Mouse (Mus musculus) stomach, embryonic 15.5 days (tissue): ENCODE data around the gene Slc4a5. TPM values are rescaled to one million over a fixed set of nuclear protein-coding genes. Genes with fewer than 3 reads are reported as not detected.

Experiments used
- ATAC-seq: fragments of 200-750 bp; cut with Nextera tagmentation; 2 replicates; pipeline ENCODE4 v1.8.0; 2017; ENCODE audit warnings: low read depth, moderate number of reproducible peaks, moderate TSS enrichment; ENCODE audit not compliant: insufficient read depth, low FRiP score
- H3K27ac ChIP-seq: fragments of 300-500 bp; sonication (generic); 2 replicates; pipeline ENCODE4 v1.5.1; 2015; ENCODE audit warnings: mild to moderate bottlenecking, inconsistent platforms
- H3K27me3 ChIP-seq: fragments of 300-500 bp; sonication (generic); replicated peaks from 2 replicates; pipeline ENCODE4 v1.6.1; 2015; ENCODE audit warnings: inconsistent platforms
- H3K36me3 ChIP-seq: fragments of 300-500 bp; sonication (generic); 2 replicates; pipeline ENCODE4 v1.6.1; 2015; ENCODE audit warnings: inconsistent platforms
- H3K4me1 ChIP-seq: fragments of 300-500 bp; sonication (generic); 2 replicates; pipeline ENCODE4 v1.6.1; 2015; ENCODE audit warnings: inconsistent platforms
- H3K4me2 ChIP-seq: fragments of 300-500 bp; sonication (generic); 2 replicates; pipeline ENCODE4 v1.6.1; 2015; ENCODE audit warnings: mild to moderate bottlenecking, inconsistent platforms
- H3K4me3 ChIP-seq: fragments of 300-500 bp; sonication (generic); replicated peaks from 2 replicates; pipeline ENCODE4 v1.5.1; 2015; ENCODE audit warnings: inconsistent platforms
- H3K9ac ChIP-seq: fragments of 300-500 bp; sonication (generic); 2 replicates; pipeline ENCODE4 v1.6.1; 2015; ENCODE audit warnings: inconsistent platforms
- H3K9me3 ChIP-seq: fragments of 300-500 bp; sonication (generic); 2 replicates; pipeline ENCODE4 v1.6.1; 2016; ENCODE audit warnings: inconsistent platforms
- WGBS: fragments of 180-500 bp; shearing (Covaris S2); methylation state at CpG from one replicate; pipeline ENCODE4 v1.1.7; 2015; 5-methylcytosine and 5-hydroxymethylcytosine counted together
- polyA plus RNA-seq: library from polyadenylated mRNA; unstranded; fragments of >200 nt; fragmentation: Nextera tagmentation; extraction: Ambion mirVana; gene quantifications from 2 replicates; pipeline ENCODE4 v1.2.1, GENCODE M21; 2015

The Slc4a5 gene
- polyA plus RNA-seq, 1 experiment from 2014 or later: 0.40 TPM

- Histone ChIP-seq H3K27me3 (no peaks in the 10 kb centered on the region), H3K4me2 (no peak overlapping the region), H3K4me3 (no peak overlapping the region), H3K36me3 (peaks cover 11% of the 10 kb centered on the region; the same call in 1 of the 2 replicates), H3K9me3 (no peaks in the 10 kb centered on the region), H3K27ac (no peak overlapping the region), H3K9ac (no peak overlapping the region), H3K4me1 (peaks cover 10% of the 10 kb centered on the region; the same call in 1 of the 2 replicates)
- WGBS: 82% methylated on average over 8 of the region's 8 CpGs
- no peak for ATAC-seq
These were observed 92.9 kb downstream of the Slc4a5 start for GRCm38 (mm10) chr6:83312514-83312913.

- no peak for ATAC-seq
- 0 out of 2 replicates have a peak, but pooled peaks cover 4% of the 10 kb centered on the region for H3K36me3 ChIP-seq
- peak overlapping the region; percentile 88 for H3K4me2 ChIP-seq
- no peaks in the 10 kb centered on the region for H3K9me3 ChIP-seq
- no peak overlapping the region for H3K27ac ChIP-seq
- H3K4me1 ChIP-seq: peaks cover 10% of the 10 kb centered on the region; the same call in 1 of the 2 replicates
- no peaks in the 10 kb centered on the region for H3K27me3 ChIP-seq
- no peak overlapping the region for H3K9ac ChIP-seq
- H3K4me3 ChIP-seq: no peak overlapping the region
These were observed 95.7 kb downstream of the Slc4a5 start for GRCm38 (mm10) chr6:83315293-83315692.

GRCm38 (mm10) chr6:83316022-83316421 lies 96.4 kb downstream of the Slc4a5 start:
- Histone ChIP-seq H3K4me2 (peak overlapping the region; percentile 88), H3K36me3 (no peaks in the 10 kb centered on the region), H3K27me3 (no peaks in the 10 kb centered on the region), H3K4me3 (peak overlapping the region; percentile 83), H3K9ac (no peak overlapping the region), H3K4me1 (peaks cover 10% of the 10 kb centered on the region; the same call in 1 of the 2 replicates), H3K9me3 (no peaks in the 10 kb centered on the region), H3K27ac (no peak overlapping the region)
- 5% methylated on average over 10 of the region's 10 CpGs for WGBS
- ATAC-seq: no peak

GRCm38 (mm10) chr6:83317108-83317741 lies 97.6 kb downstream of the Slc4a5 start:
- ATAC-seq: peak; percentile 97
- under 1% methylated on average over 52 of the region's 52 CpGs for WGBS
- Histone ChIP-seq H3K4me1 (peaks cover 10% of the 10 kb centered on the region; the same call in 1 of the 2 replicates), H3K36me3 (no peaks in the 10 kb centered on the region), H3K27ac (0 out of 2 replicates have a peak overlapping the region, but pooled peaks have one; percentile 26), H3K4me2 (peak overlapping the region; percentile 88), H3K9ac (peak overlapping the region; percentile 69), H3K4me3 (peak overlapping the region; percentile 83), H3K9me3 (no peaks in the 10 kb centered on the region), H3K27me3 (no peaks in the 10 kb centered on the region)

- Histone ChIP-seq H3K36me3 (no peaks in the 10 kb centered on the region), H3K4me1 (peaks cover 5% of the 10 kb centered on the region), H3K4me3 (no peak overlapping the region), H3K9ac (no peak overlapping the region), H3K4me2 (no peak overlapping the region), H3K27ac (no peak overlapping the region), H3K9me3 (no peaks in the 10 kb centered on the region), H3K27me3 (no peaks in the 10 kb centered on the region)
- 70% methylated on average over 1 of the region's 1 CpGs for WGBS
- ATAC-seq: no peak
These were observed 102.3 kb downstream of the Slc4a5 start for GRCm38 (mm10) chr6:83321927-83322326.

- no peak for ATAC-seq
- Histone ChIP-seq H3K9ac (no peak overlapping the region), H3K4me1 (peaks cover 6% of the 10 kb centered on the region), H3K9me3 (no peaks in the 10 kb centered on the region), H3K27ac (no peak overlapping the region), H3K36me3 (no peaks in the 10 kb centered on the region), H3K4me3 (no peak overlapping the region), H3K27me3 (no peaks in the 10 kb centered on the region), H3K4me2 (no peak overlapping the region)
- WGBS: 66% methylated on average over 2 of the region's 2 CpGs
These were observed 103.2 kb downstream of the Slc4a5 start for GRCm38 (mm10) chr6:83322794-83323193.

GRCm38 (mm10) chr6:83323652-83324419 lies 104.2 kb downstream of the Slc4a5 start:
- no peak overlapping the region for H3K4me2 ChIP-seq

GRCm38 (mm10) chr6:83325525-83326393 lies 106.1 kb downstream of the Slc4a5 start, which contains the start of the genes Mthfd2 and Mob1a:
Gene Mthfd2 (minus strand): TSS chr6:83325908.
Gene Mob1a (plus strand): TSS chr6:83326016.
- no peaks in the 10 kb centered on the region for H3K9me3 ChIP-seq
- ATAC-seq: peak; percentile 97
- H3K4me2 ChIP-seq: peak within 1 kb of the TSS; percentile 74
- H3K27me3 ChIP-seq: no peaks in the 10 kb centered on the region
- peaks cover 6% of the 10 kb centered on the region for H3K4me1 ChIP-seq
- H3K27ac ChIP-seq: peak within 1 kb of the TSS; percentile 97
- peak within 1 kb of the TSS; percentile 94 for H3K4me3 ChIP-seq
- under 1% methylated on average over 62 of the region's 65 CpGs for WGBS
- peaks cover 7% of the 10 kb centered on the region for H3K36me3 ChIP-seq
- H3K9ac ChIP-seq: peak within 1 kb of the TSS; percentile 84

More at GRCm38 (mm10) chr6:83323652-83324419, 104.2 kb downstream of the Slc4a5 start:
- WGBS: 60% methylated on average over 8 of the region's 8 CpGs
- no peak overlapping the region for H3K4me3 ChIP-seq
- no peaks in the 10 kb centered on the region for H3K27me3 ChIP-seq
- no peaks in the 10 kb centered on the region for H3K9me3 ChIP-seq
- no peak for ATAC-seq
- H3K27ac ChIP-seq: no peak overlapping the region; the same call in 1 of the 2 replicates
- H3K36me3 ChIP-seq: no peaks in the 10 kb centered on the region
- H3K4me1 ChIP-seq: peaks cover 6% of the 10 kb centered on the region
- no peak overlapping the region for H3K9ac ChIP-seq

- WGBS: 7% methylated on average over 6 of the region's 6 CpGs
- Histone ChIP-seq H3K27ac (peak overlapping the region; percentile 97), H3K4me3 (peak overlapping the region; percentile 94), H3K9me3 (no peaks in the 10 kb centered on the region), H3K4me1 (peaks cover 6% of the 10 kb centered on the region), H3K27me3 (no peaks in the 10 kb centered on the region), H3K4me2 (peak overlapping the region; percentile 74), H3K9ac (peak overlapping the region; percentile 84), H3K36me3 (peaks cover 7% of the 10 kb centered on the region)
- ATAC-seq: 0 out of 2 replicates have a peak, but pooled peaks have one; percentile 1
These were observed 106.7 kb downstream of the Slc4a5 start for GRCm38 (mm10) chr6:83326394-83326736.

GRCm38 (mm10) chr6:83326761-83327160 lies 107.1 kb downstream of the Slc4a5 start:
- Histone ChIP-seq H3K36me3 (peaks cover 11% of the 10 kb centered on the region), H3K4me1 (peaks cover 6% of the 10 kb centered on the region), H3K4me2 (peak overlapping the region; percentile 74), H3K4me3 (peak overlapping the region; percentile 94), H3K27ac (no peak overlapping the region), H3K9ac (no peak overlapping the region; the same call in 1 of the 2 replicates), H3K27me3 (no peaks in the 10 kb centered on the region), H3K9me3 (no peaks in the 10 kb centered on the region)
- ATAC-seq: no peak
- WGBS: 46% methylated on average over 6 of the region's 6 CpGs

GRCm38 (mm10) chr6:83327591-83328190 lies 108.1 kb downstream of the Slc4a5 start:
- Histone ChIP-seq H3K27me3 (no peaks in the 10 kb centered on the region), H3K4me1 (peaks cover 6% of the 10 kb centered on the region), H3K9ac (no peak overlapping the region), H3K9me3 (no peaks in the 10 kb centered on the region), H3K4me3 (no peak overlapping the region), H3K36me3 (peaks cover 17% of the 10 kb centered on the region), H3K27ac (no peak overlapping the region), H3K4me2 (no peak overlapping the region)
- WGBS: 81% methylated on average over 3 of the region's 3 CpGs
- ATAC-seq: no peak
